Mouse (Mus musculus): ENCODE data around the gene Gm20481.
"Not testable (repeated sequence)": the region's sequence is repeated elsewhere in the genome, so short reads cannot be mapped to it uniquely, and the experiment has no call there.

Gene Gm20481

DNA sequence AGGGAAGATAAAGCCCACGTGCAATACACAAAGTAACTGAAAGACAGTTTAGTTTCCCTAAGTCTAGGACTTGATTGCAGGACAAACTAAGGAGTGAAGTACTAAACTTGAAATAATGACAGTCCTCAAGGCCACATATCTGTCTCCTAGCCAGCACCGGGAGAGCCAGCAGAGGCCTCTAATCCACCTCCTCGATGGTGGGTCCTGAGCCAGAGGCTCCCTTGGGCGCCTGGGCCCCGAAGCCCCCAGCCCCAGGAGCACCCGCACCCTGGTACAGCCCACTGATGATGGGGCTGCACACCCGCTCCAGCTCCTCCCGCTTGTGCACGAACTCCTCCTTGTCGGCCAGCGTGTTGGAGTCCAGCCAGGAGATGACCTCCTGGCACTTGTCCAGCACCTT lies at the start of gene Gm20481:
Gm20481 (plus strand) TSS at position 91 of the 400 bp plus-strand sequence.
- DNase-seq (ENCODE audit: low spot score), result not testable (repeated sequence)

DNA sequence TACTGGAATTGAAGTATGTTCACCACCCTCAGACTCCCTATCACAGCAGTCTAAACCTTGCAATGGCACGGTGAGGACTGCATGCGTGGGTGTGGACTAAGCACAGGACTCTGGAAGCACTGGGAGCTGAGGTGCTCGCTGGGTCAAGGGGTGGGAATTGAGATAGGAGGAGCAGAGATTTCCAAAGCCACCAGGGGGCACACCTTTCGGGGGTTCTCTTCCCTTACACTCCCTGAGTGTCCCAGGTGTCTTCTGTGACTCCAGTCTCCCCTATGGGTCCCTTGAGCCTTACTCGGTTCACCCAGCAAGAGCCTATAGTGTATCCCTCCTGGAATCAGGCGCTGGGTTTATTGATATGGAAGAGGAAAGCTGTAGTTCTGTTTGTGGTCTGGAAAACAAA lies 46.8 kb upstream of the Gm20481 start:
- DNase-seq (ENCODE audit: low spot score), result peak; percentile 18

DNA sequence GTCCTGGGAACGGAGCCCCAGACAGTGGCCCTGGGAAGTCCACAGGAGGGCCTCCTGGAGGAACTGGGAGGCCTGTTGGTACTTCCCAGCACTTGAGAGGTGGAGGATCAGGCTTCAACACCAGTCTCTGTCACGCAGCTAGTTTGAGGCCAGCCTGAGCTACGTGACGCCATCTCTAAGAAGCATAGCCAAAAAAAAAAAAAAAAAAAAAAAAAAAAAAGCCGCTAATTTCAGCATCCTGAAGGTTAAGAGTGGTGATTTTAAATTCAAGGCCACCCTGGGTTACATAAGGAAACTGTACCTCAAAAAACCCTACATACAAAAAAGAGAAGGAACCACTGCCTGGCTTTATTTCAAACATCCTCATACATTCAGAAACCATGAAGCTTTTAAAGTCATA lies 45.5 kb upstream of the Gm20481 start:
- DNase-seq (ENCODE audit: low spot score), result no peak

DNA sequence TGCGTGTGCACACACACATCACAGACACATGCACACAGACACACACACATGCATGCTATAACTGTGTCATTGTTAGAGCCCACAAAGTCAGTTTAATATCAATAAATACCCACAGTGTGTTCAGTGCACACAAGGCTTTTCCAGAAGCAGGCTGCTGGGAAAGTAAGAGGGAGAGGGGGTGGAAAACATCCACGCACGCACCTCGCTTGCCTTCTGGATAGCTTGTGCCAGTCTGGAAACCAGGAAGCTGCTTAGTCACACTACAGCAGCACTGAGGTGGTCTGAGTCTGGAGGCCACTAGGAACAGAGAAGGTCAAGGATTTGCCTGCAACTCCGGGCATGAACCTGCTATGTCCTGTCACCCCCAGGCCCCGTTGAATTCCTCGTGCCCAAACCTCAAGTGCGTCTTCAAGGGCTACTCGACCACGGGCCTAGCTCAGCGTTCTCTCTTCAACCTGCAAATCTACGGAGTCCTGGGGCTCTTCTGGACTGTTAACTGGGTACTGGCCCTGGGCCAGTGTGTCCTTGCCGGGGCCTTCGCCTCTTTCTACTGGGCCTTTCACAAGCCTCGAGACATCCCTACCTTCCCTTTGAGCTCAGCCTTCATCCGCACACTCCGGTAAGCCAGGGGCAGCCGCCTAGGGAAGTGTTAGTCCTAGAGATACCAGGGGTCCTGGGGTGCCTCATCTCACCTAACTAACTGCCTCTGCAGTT lies 42.2 kb upstream of the Gm20481 start:
- no peak for DNase-seq (ENCODE audit: low spot score)

DNA sequence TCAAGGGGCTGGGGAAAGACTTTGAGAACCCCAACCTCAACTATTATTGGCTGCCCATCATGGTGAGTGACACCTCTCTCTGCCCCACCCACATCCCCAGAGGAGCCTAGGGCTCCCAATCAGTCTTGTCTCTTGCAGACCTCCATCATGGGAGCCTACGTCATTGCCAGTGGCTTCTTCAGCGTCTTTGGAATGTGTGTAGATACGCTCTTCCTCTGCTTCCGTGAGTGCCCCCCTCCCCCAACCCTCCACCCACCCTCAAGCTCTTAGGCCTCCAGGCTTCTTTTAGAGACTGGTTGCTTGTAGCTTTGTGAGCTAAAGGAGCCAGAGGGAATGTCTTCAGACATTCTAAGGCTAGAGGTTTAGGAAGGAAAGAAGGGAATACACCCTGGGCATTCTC lies 40.9 kb upstream of the Gm20481 start:
- no peak for DNase-seq (ENCODE audit: low spot score)

DNA sequence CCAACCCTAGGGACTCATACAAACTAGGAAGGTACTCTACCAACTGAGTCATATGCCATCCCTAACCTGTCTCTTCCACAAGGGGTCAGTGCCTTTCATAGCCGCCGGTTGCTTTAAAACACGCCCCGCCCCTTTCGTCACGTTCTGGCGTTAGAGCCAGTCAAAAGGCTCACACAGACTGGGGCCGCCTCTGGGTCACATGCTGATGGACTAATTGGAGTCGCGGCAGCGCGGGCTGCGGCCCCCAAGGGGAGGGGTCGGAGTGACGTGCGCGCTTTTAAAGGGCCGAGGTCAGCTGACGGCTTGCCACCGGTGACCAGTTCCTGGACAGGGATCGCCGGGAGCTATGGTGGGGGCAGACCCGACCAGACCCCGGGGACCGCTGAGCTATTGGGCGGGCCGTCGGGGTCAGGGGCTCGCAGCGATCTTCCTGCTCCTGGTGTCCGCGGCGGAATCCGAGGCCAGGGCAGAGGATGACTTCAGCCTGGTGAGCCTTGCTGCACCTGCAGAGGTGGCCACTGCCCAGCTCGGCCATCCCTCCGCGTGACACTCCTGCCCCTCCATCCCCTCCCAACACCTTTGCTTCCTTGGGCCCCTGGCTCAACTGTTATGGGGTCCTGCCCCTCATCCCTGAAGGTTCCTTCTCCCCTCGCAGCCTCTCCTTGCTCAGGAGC lies 38.5 kb upstream of the Gm20481 start, which contains the start of gene Neu1:
Neu1 (plus strand) TSS at position 193 of the 674 bp plus-strand sequence.
- DNase-seq (ENCODE audit: low spot score), result peak; percentile 100

DNA sequence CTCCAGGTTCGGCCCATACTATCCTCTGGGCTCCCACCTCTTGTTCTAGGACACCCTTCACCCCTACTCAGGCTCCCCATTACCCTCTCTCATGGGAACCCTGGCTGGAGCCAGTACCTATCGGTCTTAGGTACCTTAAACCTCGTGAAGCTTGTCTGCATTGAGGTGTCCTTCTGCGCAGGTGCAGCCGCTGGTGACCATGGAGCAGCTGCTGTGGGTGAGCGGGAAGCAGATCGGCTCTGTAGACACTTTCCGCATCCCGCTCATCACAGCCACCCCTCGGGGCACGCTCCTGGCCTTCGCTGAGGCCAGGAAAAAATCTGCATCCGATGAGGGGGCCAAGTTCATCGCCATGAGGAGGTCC lies 38.0 kb upstream of the Gm20481 start:
- peak; percentile 34 for DNase-seq (ENCODE audit: low spot score)

DNA sequence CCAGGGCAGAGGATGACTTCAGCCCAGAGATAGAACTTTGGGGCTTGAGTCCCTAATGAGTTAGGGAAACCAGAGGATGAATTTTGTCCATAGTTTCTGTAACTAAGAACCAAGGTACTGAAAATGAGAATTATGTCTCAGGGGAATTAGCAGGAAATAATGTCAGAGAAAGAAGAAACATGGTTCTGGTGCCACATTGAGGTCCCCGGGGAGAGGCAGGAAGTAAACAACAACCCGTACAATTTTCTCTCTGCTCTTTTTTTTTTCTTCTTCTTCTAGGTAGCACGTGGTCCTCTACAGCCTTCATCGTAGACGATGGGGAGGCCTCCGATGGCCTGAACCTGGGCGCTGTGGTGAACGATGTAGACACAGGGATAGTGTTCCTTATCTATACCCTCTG lies 37.4 kb upstream of the Gm20481 start:
- no peak for DNase-seq (ENCODE audit: low spot score)

DNA sequence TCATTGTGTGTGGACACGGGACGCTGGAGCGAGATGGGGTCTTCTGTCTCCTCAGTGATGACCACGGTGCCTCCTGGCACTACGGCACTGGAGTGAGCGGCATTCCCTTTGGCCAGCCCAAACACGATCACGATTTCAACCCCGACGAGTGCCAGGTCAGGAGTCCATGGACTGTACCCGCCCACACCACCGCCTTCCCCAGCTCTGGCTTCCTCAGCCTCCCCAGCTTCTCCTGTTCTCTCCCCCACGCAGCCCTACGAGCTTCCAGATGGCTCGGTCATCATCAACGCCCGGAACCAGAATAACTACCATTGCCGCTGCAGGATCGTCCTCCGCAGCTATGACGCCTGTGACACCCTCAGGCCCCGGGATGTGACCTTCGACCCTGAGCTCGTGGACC lies 35.7 kb upstream of the Gm20481 start:
- no peak for DNase-seq (ENCODE audit: low spot score)

DNA sequence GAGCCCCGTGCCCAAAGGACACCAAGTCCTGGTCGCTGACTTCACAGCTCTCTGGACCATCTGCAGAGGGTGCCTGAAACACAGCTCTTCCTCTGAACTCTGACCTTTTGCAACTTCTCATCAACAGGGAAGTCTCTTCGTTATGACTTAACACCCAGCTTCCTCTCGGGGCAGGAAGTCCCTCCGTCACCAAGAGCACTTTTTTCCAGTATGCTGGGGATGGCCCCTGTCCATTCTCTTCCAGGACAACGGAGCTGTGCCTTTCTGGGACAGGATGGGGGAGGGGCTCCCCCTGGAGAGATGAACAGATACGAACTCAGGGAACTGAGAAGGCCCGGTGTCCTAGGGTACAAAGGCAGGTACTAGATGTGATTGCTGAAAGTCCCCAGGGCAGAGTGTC lies 34.9 kb upstream of the Gm20481 start:
- no peak for DNase-seq (ENCODE audit: low spot score)

DNA sequence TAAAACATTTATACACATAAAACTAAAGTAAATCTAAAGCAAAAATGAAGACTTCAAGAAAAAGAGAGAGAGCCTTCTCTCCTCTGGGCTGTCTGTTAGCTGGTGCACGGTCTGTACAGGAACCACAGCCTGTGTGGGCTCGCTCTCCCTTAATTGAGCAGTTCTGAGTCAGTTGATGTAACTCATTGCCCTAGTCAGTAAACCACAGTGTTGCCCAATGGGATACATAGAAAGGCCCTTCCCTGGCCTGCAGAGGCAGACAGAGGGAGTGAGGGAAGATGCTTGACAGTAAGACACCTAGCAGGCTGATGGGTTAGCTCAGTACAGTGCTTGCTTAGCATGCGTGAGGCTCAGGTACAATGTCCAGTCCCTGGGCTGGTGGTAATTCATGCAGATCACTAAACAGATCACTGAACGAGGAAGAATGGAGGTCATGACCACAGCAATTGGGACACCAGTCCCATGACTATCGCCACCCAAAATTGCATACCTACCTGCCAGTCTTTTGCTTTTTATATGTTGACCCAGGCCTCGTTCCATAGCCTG lies 31.7 kb upstream of the Gm20481 start:
- no peak for DNase-seq (ENCODE audit: low spot score)

DNA sequence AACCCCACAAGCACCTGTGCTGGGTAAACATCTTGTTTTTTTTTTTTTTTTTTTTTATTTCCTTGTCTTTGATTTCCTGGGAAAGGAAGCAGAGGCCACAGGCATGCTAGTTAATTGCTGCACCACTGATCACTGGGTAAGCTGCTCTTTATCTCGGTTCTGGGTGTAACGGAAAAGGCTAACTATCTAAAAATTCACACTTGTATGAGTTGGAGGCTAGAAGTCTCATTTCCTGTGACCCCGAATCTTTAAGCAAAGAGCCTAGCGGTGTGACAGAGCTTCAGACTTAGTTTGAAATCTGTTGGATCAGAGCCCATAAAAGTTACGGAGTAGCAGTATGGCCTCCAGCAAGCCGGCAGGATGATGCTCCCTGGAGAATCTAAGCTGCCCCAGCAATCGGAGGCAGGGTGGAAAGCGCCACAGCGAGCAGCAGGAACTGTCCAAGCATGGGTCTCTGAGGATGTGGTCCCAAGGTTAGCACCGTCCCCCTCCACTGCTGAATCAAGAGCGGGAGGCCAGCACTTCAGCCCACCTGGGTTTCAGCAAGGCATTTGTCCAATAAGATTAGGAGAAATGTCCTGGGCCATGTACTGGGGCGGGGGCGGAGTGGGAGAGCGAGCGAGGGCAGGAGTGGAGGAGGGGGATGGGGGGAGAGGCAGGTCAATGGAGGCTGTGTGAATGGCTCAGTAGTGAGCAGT lies 28.2 kb upstream of the Gm20481 start:
- peak; percentile 67 for DNase-seq (ENCODE audit: low spot score)

DNA sequence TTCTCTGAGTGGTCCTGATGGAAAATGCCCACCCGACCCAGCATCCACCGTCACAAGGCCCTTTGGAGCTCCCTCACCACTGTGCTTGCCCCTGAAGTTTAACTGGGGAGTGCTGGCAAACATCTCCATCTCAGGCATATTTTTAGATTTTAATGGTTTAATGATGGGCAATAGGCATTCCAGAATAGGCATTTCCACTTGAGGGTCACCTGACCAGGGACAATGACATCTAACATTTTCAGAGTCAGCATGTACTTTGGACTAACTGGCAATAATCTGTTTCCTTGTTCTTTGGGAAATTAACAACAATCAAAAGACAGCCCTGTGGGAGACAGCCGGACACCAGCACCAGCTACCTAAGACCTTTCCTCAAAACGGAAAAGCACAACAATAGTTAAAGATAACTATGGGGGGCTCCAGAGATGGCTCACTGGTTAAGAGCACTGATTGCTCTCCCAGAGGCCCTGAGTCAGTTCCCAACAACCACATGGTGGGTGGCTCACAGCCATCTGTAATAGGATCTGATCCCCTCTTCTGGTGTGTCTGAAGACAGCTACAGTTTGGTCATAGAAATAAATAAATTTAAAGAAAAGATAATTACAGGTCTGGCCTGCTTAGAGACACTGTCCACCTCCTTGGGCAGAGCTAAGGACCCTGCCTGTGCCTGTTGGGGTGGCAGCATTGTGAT lies 26.4 kb upstream of the Gm20481 start:
- no peak for DNase-seq (ENCODE audit: low spot score)

DNA sequence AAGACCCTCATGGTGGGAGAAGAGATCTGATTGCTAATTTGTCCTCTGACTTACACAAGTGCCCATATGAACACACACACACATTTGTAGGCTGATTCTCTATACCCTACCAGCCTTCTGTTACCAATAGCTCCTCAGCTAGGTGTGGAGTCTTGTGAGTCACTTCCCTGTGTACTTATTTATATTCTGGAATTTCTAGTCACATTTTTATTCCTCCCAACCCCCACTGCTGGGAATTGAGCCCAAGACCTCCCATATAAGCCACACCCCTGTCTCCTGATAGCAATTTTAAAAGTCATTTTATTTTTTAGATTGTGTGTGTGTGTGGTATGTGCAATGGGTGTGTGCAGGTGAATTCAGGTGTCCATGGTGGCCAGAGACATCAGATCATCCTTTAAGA lies 25.4 kb upstream of the Gm20481 start:
- DNase-seq (ENCODE audit: low spot score), result no peak

DNA sequence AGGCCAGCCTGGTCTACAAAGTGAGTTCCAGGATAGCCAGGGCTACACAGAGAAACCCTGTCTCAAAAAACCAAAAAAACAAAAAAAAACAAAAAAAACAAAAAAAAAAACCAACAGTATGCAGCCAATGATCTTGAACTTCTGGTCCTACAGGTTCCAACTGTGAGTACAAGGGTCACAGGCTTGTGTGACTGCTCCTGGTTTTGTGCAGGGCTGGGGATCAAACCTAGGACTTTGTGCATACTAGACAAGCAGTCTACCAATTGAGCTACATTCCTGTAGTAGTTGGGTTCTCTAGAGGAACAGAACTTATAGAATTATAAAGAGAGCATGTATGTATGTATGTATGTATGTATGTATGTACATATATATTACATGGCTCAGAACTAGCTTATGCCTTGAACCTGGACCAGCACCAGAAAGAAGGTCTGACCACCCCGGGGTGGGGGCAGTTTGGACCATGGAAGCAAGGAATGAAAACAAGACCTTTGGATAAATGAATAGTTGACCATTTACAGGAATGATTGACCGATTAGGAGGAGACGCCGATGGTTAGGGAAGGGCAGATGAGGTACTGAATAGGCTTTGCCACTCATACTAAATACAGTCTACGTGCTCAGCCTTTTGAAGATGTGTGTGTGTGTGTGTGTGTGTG lies 23.1 kb upstream of the Gm20481 start:
- DNase-seq (ENCODE audit: low spot score), result no peak

DNA sequence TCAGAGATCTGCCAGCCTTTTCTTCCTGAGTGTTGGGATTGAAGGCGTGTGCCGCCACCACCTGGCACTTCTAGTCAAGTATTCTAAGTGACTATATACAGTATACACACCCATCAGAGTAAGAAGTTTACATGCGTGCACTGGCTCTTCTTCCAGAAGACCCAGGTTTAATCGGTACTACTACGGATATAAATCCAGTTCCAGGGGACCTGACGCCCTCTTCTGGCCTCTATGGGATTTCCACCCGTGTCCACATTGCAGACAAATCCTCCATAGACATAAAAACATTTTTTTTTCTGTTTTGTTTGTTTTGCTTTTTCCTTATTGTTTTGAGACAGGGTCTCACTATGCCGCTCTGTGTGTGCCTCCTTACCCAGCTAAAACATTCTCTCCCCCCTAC lies 22.1 kb upstream of the Gm20481 start:
- peak; percentile 71 for DNase-seq (ENCODE audit: low spot score)

DNA sequence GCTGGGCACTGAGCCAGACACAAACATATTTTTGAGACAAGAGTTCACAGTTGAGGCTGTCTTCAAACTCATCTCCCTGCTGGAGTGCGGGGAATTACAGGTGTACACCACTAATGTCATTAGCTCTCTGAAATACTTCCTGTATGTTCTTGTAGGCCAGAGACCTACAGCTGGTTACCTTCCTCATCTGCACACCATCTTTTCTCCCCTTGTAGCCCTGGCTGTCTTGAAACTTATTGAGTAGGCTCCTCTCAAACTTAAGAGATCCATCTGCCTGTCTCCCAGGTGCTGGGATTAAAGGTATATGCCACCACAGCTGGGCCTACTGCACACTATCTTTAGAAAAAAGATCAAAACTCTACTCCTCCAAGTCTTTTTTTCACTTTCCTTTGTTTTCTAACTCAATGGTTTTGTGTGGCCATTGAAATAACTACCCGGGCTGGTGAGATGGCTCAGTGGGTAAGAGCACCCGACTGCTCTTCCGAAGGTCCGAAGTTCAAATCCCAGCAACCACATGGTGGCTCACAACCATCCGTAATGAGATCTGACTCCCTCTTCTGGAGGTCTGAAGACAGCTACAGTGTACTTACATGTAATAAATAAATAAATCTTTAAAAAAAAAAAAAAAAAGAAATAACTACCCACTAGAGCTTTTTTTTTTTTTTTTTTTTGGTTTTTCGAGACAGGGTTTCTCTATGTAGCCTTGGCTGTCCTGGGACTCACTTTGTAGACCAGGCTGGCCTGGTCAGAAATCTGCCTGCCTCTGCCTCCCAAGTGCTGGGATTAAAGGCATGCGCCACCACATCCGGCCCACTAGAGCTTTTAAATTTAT lies 20.8 kb upstream of the Gm20481 start:
- peak; percentile 27 for DNase-seq (ENCODE audit: low spot score)

DNA sequence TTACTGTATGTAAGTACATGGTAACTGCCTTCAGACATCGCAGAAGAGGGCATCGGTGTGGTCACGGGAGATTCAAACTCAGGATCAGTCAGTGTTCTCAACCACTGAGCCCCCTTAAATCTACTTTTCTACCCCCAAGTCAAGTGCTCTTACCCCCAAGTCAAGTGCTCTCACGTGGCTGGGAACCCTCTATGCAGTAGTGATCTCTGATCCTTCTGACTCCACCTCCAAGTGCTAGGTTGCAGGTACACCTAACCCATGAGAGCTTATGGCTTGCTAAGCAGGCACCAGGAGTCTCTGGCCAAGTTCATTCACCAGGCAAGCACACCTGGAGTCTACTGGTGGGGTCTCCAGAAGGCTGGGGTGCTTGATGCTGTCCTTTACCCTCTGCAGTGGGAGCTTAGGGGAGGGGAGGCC lies 20.2 kb upstream of the Gm20481 start:
- no peak for DNase-seq (ENCODE audit: low spot score)

DNA sequence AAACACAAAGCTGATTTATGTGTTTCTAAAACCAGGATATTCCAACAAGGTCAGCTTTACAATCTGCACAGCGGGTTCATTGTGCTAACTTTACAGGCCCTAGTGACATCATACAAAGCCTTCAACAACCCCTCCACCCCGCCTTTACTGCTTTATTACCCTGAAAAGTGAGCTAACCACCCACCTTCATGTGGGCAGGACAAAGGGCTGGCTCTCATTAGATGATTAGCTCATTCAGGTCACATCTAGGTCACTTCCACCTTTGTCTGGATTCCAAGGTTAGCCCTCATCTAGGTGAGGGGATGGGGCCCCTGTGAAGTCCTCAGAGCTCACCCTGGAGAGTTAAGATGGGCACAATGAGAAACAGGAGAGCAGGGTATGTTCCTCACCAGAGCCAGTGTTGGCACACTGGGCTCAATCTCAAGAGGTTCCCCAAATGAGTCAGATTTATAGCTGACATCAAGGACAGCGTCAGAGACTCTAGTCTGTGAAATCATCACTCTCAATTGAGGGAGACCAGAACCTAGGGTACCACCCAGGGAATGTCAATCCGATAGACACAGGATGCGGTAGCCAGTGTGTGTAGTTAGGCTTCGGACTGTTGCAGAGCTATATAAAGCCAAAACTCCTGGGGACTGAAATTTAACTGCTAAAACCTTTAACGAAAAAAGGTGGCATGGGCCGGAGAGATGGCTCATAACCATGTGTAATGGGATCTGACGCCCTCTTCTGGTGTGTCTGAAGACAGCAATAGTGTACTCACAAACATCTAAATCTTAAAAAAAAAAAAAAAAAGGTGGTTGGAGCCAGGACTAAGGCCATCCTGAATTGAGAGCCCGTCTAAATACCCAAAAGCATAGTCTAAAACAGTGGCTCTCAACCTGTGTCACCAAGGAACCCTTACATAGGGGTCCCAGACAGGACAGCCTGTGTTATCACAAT lies 18.9 kb upstream of the Gm20481 start:
- DNase-seq (ENCODE audit: low spot score), result peak; percentile 50
